Mouse (Mus musculus) olfactory bulb, adult 2 months (tissue): ENCODE data around the gene Foxp1.

ENCODE experiments used
- CTCF ChIP-seq: fragments of 200-500 bp; IDR thresholded peaks from 2 replicates; pipeline ENCODE4 v1.5.1; 2012; ENCODE audit warnings: low read depth, mild to moderate bottlenecking, low read length, moderate library complexity; ENCODE audit not compliant: insufficient read depth
- POLR2A ChIP-seq: fragments of 200-500 bp; IDR thresholded peaks from 2 replicates; pipeline ENCODE4 v1.6.1; 2012; ENCODE audit warnings: mild to moderate bottlenecking, low read depth, low read length, moderate library complexity; ENCODE audit not compliant: insufficient read depth

GRCm38 (mm10) chr6:99435140-99435539, 87.4 kb downstream of the Foxp1 start:
- no peak for TF ChIP-seq CTCF
- TF ChIP-seq POLR2A, result no peak
